Mouse (Mus musculus): ENCODE measurements around the gene Ankmy1. TPM values are rescaled to one million over a fixed set of nuclear protein-coding genes. Genes with fewer than 3 reads are reported as not detected.

The Ankmy1 gene
- 0.05 TPM in 1 of 2 replicates, not detected in the other for polyA plus RNA-seq (2012)

DNA sequence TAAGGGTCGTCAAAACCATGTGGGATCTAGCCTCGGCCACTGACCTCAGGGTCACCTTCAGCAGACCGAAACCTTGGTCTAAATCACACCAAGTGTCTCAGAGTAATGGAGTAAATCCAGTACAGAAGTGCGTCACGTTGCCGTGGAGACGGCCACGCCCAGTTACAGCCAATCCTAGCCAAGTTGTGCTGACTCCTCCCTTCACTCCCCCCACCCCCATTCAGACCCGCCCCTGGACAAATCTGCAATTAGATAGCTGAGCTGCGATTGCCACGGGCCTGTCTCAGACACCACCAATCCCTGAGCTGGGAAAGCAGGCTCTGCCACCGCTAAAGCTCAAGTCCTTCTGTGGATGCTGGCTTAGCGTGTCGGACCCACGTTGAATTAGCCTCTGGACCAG lies at the start of gene Ankmy1:
Gene Ankmy1, minus strand, starts transcription at position 121 of the 400 bp plus-strand sequence.

DNA sequence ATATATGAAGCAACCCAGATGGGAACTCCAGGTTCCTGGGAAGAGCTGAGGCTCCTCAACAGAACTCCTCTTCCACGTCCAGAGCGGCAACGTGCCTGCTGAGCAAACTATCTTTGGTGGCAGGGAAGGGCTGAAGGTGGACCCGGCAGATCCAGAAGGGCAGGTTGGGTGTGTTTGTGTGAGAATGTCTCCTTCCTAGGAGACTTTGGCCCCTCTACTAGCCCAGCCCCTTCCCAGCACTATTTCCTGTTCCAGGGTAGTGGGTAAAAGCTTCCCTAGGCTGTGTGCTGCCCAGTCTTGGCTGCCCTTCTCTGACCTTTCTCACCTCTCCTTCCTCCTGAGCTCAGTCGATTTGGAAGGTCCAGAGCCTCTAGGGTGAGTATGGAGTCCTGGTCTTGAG lies 47.9 kb upstream of the Ankmy1 start, which contains the start of gene Gpr35:
Gene Gpr35, plus strand, starts transcription at position 259 of the 400 bp plus-strand sequence.

GRCm38 (mm10) chr1:92934182-92934827 lies 31.6 kb upstream of the Ankmy1 start, which contains the start of gene Capn10:
Gene Capn10 (plus strand): TSS chr1:92934376.

GRCm38 (mm10) chr1:92910239-92910885 lies 7.7 kb upstream of the Ankmy1 start, which contains the start of gene Rnpepl1:
Gene Rnpepl1 (plus strand): TSS chr1:92910783.

GRCm38 (mm10) chr1:92906779-92907631 lies 4.3 kb upstream of the Ankmy1 start, which contains the start of gene Dusp28:
Gene Dusp28 (plus strand): TSS chr1:92906981.

GRCm38 (mm10) chr1:92831188-92832001 lies 71.3 kb downstream of the Ankmy1 start, which contains the start of gene Gpc1:
Gene Gpc1 (plus strand): TSS chr1:92831645.

Other genes starting within 250 kb of the Ankmy1 start
- 72.2 and 135 TPM in 2 replicates for gene Gpc1, start 71.3 kb downstream of the Ankmy1 start, polyA plus RNA-seq (2012)
- gene Dusp28, start 4.1 kb upstream of the Ankmy1 start, polyA plus RNA-seq (2012), result 10.3 and 13.2 TPM in 2 replicates
- gene Rnpepl1, start 7.9 kb upstream of the Ankmy1 start, polyA plus RNA-seq (2012), result 134 and 154 TPM in 2 replicates
- gene Capn10, start 31.5 kb upstream of the Ankmy1 start, polyA plus RNA-seq (2012), result 15.4 TPM in 2 replicates
- gene Gpr35, start 48.0 kb upstream of the Ankmy1 start, polyA plus RNA-seq (2012), result 0.41 and 0.84 TPM in 2 replicates
- not detected in 2 replicates for gene Aqp12, start 103.4 kb upstream of the Ankmy1 start, polyA plus RNA-seq (2012)
- 0.03 and 0.05 TPM in 2 replicates for gene Kif1a, start 199.0 kb upstream of the Ankmy1 start, polyA plus RNA-seq (2012)
- gene Agxt, start 232.3 kb upstream of the Ankmy1 start, polyA plus RNA-seq (2012), result not detected in 2 replicates

Data from megakaryocyte-erythroid progenitor cell, adult 5 weeks (primary cell).